Mouse (Mus musculus): Measurements from ENCODE around the gene Gm11236. TPM values are rescaled to one million over a fixed set of nuclear protein-coding genes. Genes with fewer than 3 reads are reported as not detected.
A peak's percentile ranks its signal among the peaks of the same experiment; 100 is the strongest.
"Not testable (repeated sequence)": the region's sequence is repeated elsewhere in the genome, so short reads cannot be mapped to it uniquely, and the experiment has no call there.

The Gm11236 gene
- polyA plus RNA-seq (2014; fragmentation: Nextera tagmentation; extraction: Ambion mirVana): not detected in 2 replicates

- H3K27ac ChIP-seq (ENCODE audit: low read depth, low read length); H3K4me1 ChIP-seq (ENCODE audit: control insufficient read depth, insufficient read depth, low read length); H3K9me3 ChIP-seq (ENCODE audit: control insufficient read depth, low read length); ATAC-seq (ENCODE audit: insufficient read depth, low FRiP score, low TSS enrichment); H3K27me3 ChIP-seq (ENCODE audit: control insufficient read depth, insufficient read depth, low read length); H3K4me2 ChIP-seq (ENCODE audit: low read depth); DNase-seq (ENCODE audit: low spot score); H3K4me3 ChIP-seq (ENCODE audit: low read depth, low read length); H3K9ac ChIP-seq (ENCODE audit: low read length); H3K36me3 ChIP-seq (ENCODE audit: control insufficient read depth, insufficient read depth, low read length): not testable (repeated sequence)
- WGBS: no CpG with 5 or more reads among the region's 4 CpGs
Observed at GRCm38 (mm10) chr4:73637821-73638220, at the start of gene Gm11236. Gene Gm11236 (plus strand): TSS chr4:73638121.

DNA sequence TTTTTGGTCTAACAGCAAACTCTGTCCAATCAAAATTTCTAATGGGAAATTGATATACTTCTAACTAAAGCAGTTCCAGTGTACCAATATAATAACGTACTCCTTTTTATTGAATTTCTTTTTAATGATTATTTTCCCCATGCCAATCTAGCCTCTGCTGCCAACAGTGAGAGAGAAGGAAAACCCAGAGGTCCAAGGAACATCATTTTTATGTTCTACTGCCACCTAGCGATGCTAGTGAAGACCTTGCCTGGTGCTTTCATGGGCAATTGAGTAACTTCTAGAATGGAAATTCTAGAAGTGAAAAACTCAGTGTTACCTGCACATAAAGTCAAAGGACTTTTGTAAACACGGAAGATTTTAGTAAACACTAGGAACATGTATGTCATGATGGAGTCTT, 38.7 kb upstream of the Gm11236 start:
- Histone ChIP-seq H3K27me3 (ENCODE audit: control insufficient read depth, insufficient read depth, low read length) (no peaks in the 10 kb centered on the region), H3K9ac (ENCODE audit: low read length) (no peak overlapping the region), H3K4me2 (ENCODE audit: low read depth) (no peak overlapping the region), H3K4me1 (ENCODE audit: control insufficient read depth, insufficient read depth, low read length) (no peaks in the 10 kb centered on the region), H3K9me3 (ENCODE audit: control insufficient read depth, low read length) (no peaks in the 10 kb centered on the region), H3K27ac (ENCODE audit: low read depth, low read length) (no peak overlapping the region), H3K36me3 (ENCODE audit: control insufficient read depth, insufficient read depth, low read length) (no peaks in the 10 kb centered on the region), H3K4me3 (ENCODE audit: low read depth, low read length) (no peak overlapping the region)
- no peak for DNase-seq (ENCODE audit: low spot score)
- 10% methylated on average over 3 of the region's 3 CpGs for WGBS
- ATAC-seq (ENCODE audit: insufficient read depth, low FRiP score, low TSS enrichment): peak; percentile 60; the same call in 1 of the 2 replicates

GRCm38 (mm10) chr4:73607581-73607980, 30.3 kb upstream of the Gm11236 start, which contains the start of gene Gm11238:
Gene Gm11238 (plus strand): TSS chr4:73607881.
- ATAC-seq (ENCODE audit: insufficient read depth, low FRiP score, low TSS enrichment): not testable (repeated sequence)
- WGBS: no CpG with 5 or more reads among the region's 3 CpGs

DNA sequence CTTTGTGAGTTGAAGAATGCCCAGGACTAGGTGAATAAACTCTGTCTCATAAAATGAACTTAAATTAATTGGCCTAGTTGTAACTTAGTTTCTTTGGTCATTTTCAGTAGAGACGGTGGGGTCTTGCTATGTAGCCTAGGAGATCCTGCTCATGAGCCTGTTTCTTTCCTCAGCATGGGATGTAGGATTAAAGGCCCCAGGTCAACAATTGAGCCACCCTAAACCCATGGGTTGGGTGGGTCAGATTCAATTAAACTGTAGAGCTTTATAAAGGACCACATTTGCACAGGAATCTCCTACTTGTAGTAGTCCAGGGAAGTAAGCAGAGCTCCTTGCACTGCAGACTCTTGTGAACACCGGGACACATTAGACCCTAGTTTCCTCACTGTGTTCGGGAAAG, 15.2 kb upstream of the Gm11236 start, which contains the start of gene Gm11237:
Gm11237 (plus strand) TSS at position 301 of the 400 bp plus-strand sequence.
- ATAC-seq (ENCODE audit: insufficient read depth, low FRiP score, low TSS enrichment); H3K27me3 ChIP-seq (ENCODE audit: control insufficient read depth, insufficient read depth, low read length); H3K4me3 ChIP-seq (ENCODE audit: low read depth, low read length); H3K9me3 ChIP-seq (ENCODE audit: control insufficient read depth, low read length); H3K36me3 ChIP-seq (ENCODE audit: control insufficient read depth, insufficient read depth, low read length); H3K4me2 ChIP-seq (ENCODE audit: low read depth); H3K27ac ChIP-seq (ENCODE audit: low read depth, low read length); H3K4me1 ChIP-seq (ENCODE audit: control insufficient read depth, insufficient read depth, low read length); H3K9ac ChIP-seq (ENCODE audit: low read length); DNase-seq (ENCODE audit: low spot score): not testable (repeated sequence)
- WGBS: no CpG with 5 or more reads among the region's 3 CpGs

More at GRCm38 (mm10) chr4:73607581-73607980, 30.3 kb upstream of the Gm11236 start, which contains the start of gene Gm11238:
- H3K4me1 ChIP-seq (ENCODE audit: control insufficient read depth, insufficient read depth, low read length); DNase-seq (ENCODE audit: low spot score); H3K27ac ChIP-seq (ENCODE audit: low read depth, low read length); H3K9ac ChIP-seq (ENCODE audit: low read length); H3K27me3 ChIP-seq (ENCODE audit: control insufficient read depth, insufficient read depth, low read length); H3K9me3 ChIP-seq (ENCODE audit: control insufficient read depth, low read length); H3K4me3 ChIP-seq (ENCODE audit: low read depth, low read length); H3K36me3 ChIP-seq (ENCODE audit: control insufficient read depth, insufficient read depth, low read length); H3K4me2 ChIP-seq (ENCODE audit: low read depth): not testable (repeated sequence)

DNA sequence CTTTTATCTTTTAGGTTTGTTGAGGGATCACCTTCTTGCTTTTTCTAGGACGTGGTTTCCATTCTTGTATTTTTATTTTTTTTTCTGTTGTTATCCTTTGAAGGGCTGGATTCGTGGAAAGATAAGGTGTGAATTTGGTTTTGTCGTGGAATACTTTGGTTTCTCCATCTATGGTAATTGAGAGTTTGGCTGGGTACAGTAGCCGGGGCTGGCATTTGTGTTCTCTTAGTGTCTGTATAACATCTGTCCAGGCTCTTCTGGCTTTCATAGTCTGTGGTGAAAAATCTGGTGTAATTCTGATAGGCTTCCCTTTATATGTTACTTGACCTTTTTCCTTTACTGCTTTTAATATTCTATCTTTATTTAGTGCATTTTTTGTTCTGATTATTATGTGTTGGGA, 23.9 kb downstream of the Gm11236 start:
- not testable (repeated sequence) for H3K27me3 ChIP-seq (ENCODE audit: control insufficient read depth, insufficient read depth, low read length); ATAC-seq (ENCODE audit: insufficient read depth, low FRiP score, low TSS enrichment); H3K9ac ChIP-seq (ENCODE audit: low read length); H3K27ac ChIP-seq (ENCODE audit: low read depth, low read length); H3K4me2 ChIP-seq (ENCODE audit: low read depth); H3K4me3 ChIP-seq (ENCODE audit: low read depth, low read length); H3K4me1 ChIP-seq (ENCODE audit: control insufficient read depth, insufficient read depth, low read length); H3K36me3 ChIP-seq (ENCODE audit: control insufficient read depth, insufficient read depth, low read length); DNase-seq (ENCODE audit: low spot score); H3K9me3 ChIP-seq (ENCODE audit: control insufficient read depth, low read length)
- 88% methylated on average over 4 of the region's 4 CpGs for WGBS

DNA sequence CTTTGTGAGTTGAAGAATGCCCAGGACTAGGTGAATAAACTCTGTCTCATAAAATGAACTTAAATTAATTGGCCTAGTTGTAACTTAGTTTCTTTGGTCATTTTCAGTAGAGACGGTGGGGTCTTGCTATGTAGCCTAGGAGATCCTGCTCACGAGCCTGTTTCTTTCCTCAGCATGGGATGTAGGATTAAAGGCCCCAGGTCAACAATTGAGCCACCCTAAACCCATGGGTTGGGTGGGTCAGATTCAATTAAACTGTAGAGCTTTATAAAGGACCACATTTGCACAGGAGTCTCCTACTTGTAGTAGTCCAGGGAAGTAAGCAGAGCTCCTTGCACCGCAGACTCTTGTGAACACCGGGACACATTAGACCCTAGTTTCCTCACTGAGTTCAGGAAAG, 30.1 kb downstream of the Gm11236 start, which contains the start of gene Gm11239:
Gm11239 (plus strand) TSS at position 301 of the 400 bp plus-strand sequence.
- H3K36me3 ChIP-seq (ENCODE audit: control insufficient read depth, insufficient read depth, low read length); DNase-seq (ENCODE audit: low spot score); H3K9me3 ChIP-seq (ENCODE audit: control insufficient read depth, low read length); H3K4me2 ChIP-seq (ENCODE audit: low read depth); H3K27ac ChIP-seq (ENCODE audit: low read depth, low read length); ATAC-seq (ENCODE audit: insufficient read depth, low FRiP score, low TSS enrichment); H3K9ac ChIP-seq (ENCODE audit: low read length); H3K27me3 ChIP-seq (ENCODE audit: control insufficient read depth, insufficient read depth, low read length); H3K4me1 ChIP-seq (ENCODE audit: control insufficient read depth, insufficient read depth, low read length); H3K4me3 ChIP-seq (ENCODE audit: low read depth, low read length): not testable (repeated sequence)
- WGBS: no CpG with 5 or more reads among the region's 4 CpGs

- WGBS: 80% methylated on average over 1 of the region's 4 CpGs
- H3K27ac ChIP-seq (ENCODE audit: low read depth, low read length); H3K4me2 ChIP-seq (ENCODE audit: low read depth); DNase-seq (ENCODE audit: low spot score); H3K36me3 ChIP-seq (ENCODE audit: control insufficient read depth, insufficient read depth, low read length); H3K9ac ChIP-seq (ENCODE audit: low read length); H3K4me1 ChIP-seq (ENCODE audit: control insufficient read depth, insufficient read depth, low read length); H3K9me3 ChIP-seq (ENCODE audit: control insufficient read depth, low read length); H3K27me3 ChIP-seq (ENCODE audit: control insufficient read depth, insufficient read depth, low read length); ATAC-seq (ENCODE audit: insufficient read depth, low FRiP score, low TSS enrichment); H3K4me3 ChIP-seq (ENCODE audit: low read depth, low read length): not testable (repeated sequence)
Observed at GRCm38 (mm10) chr4:73683216-73683615, 45.3 kb downstream of the Gm11236 start, which contains the start of gene Gm428. Gene Gm428 (plus strand): TSS chr4:73683516.

Other genes starting within 250 kb of the Gm11236 start
- not detected in 2 replicates for gene Gm11487, start 233.0 kb upstream of the Gm11236 start, polyA plus RNA-seq (2014; fragmentation: Nextera tagmentation; extraction: Ambion mirVana)
- gene Gm11238, start 30.2 kb upstream of the Gm11236 start, polyA plus RNA-seq (2014; fragmentation: Nextera tagmentation; extraction: Ambion mirVana): not detected in 2 replicates
- not detected in 2 replicates for gene Gm11237, start 15.1 kb upstream of the Gm11236 start, polyA plus RNA-seq (2014; fragmentation: Nextera tagmentation; extraction: Ambion mirVana)
- not detected in 2 replicates for gene Gm11239, start 30.2 kb downstream of the Gm11236 start, polyA plus RNA-seq (2014; fragmentation: Nextera tagmentation; extraction: Ambion mirVana)
- gene Gm428, start 45.4 kb downstream of the Gm11236 start, polyA plus RNA-seq (2014; fragmentation: Nextera tagmentation; extraction: Ambion mirVana): not detected in 2 replicates
- gene Rasef, start 152.9 kb downstream of the Gm11236 start, polyA plus RNA-seq (2014; fragmentation: Nextera tagmentation; extraction: Ambion mirVana): 0.42 and 0.61 TPM in 2 replicates
- not detected in 2 replicates for gene Gm11758, start 238.1 kb downstream of the Gm11236 start, polyA plus RNA-seq (2014; fragmentation: Nextera tagmentation; extraction: Ambion mirVana)